Mouse (Mus musculus) gastrocnemius, adult 8-10 months (tissue): ENCODE measurements at regions not wholly inside any gene's neighbourhood (a gene's known extent, or its start where the extent isn't known, plus 50 kb on each side); places are given as distances from the start of the nearest gene placed in this dataset.
A peak's percentile ranks its signal among the peaks of the same experiment; 100 is the strongest.
"Not testable (repeated sequence)": the region's sequence is repeated elsewhere in the genome, so short reads cannot be mapped to it uniquely, and the experiment has no call there.

Experiments used
- DNase-seq, 2 experiments: peaks; one replicate each; pipeline ENCODE4 v3.0.0; 2022; ENCODE audit warnings: low spot score in 2 of 2

- DNase-seq: not testable (repeated sequence)
Measured at GRCm38 (mm10) chr13:75483157-75483915, 223.2 kb upstream of the Ell2 start.

- not testable (repeated sequence) for DNase-seq
Measured at GRCm38 (mm10) chr13:75484252-75484651, 222.3 kb upstream of the Ell2 start.

- DNase-seq: no peak
Measured at GRCm38 (mm10) chr13:75501530-75501929, 205.0 kb upstream of the Ell2 start.

GRCm38 (mm10) chr13:75503394-75503793 lies 203.2 kb upstream of the Ell2 start:
- DNase-seq: no peak

GRCm38 (mm10) chr13:75514315-75515020 lies 192.1 kb upstream of the Ell2 start:
- DNase-seq: no peak

- DNase-seq: no peak
Measured at GRCm38 (mm10) chr13:75523293-75524278, 183.0 kb upstream of the Ell2 start.

- no peak for DNase-seq
Measured at GRCm38 (mm10) chr13:75524481-75524880, 182.1 kb upstream of the Ell2 start.

GRCm38 (mm10) chr13:75531566-75531965 lies 175.0 kb upstream of the Ell2 start:
- DNase-seq: peak; percentile 16 to 47

- no peak for DNase-seq
Measured at GRCm38 (mm10) chr13:75541446-75541845, 165.1 kb upstream of the Ell2 start.

- DNase-seq: peak; percentile 7 to 25
Measured at GRCm38 (mm10) chr13:75542253-75542945, 164.2 kb upstream of the Ell2 start.

GRCm38 (mm10) chr13:75542946-75543327 lies 163.6 kb upstream of the Ell2 start:
- no peak for DNase-seq

GRCm38 (mm10) chr13:75543595-75543994 lies 163.0 kb upstream of the Ell2 start:
- no peak for DNase-seq

GRCm38 (mm10) chr13:75544728-75545127 lies 161.8 kb upstream of the Ell2 start:
- DNase-seq: no peak

- DNase-seq: no peak
Measured at GRCm38 (mm10) chr13:75547791-75548190, 158.8 kb upstream of the Ell2 start.

GRCm38 (mm10) chr13:75578971-75579370 lies 127.6 kb upstream of the Ell2 start:
- DNase-seq: no peak

- no peak for DNase-seq
Measured at GRCm38 (mm10) chr13:75590836-75591235, 115.7 kb upstream of the Ell2 start.

GRCm38 (mm10) chr13:75596856-75597255 lies 109.7 kb upstream of the Ell2 start:
- no peak for DNase-seq

GRCm38 (mm10) chr13:75598186-75598585 lies 108.4 kb upstream of the Ell2 start:
- no peak for DNase-seq

- no peak for DNase-seq
Measured at GRCm38 (mm10) chr13:75598675-75599074, 107.9 kb upstream of the Ell2 start.

- DNase-seq: no peak
Measured at GRCm38 (mm10) chr13:75623229-75623628, 83.3 kb upstream of the Ell2 start.

- DNase-seq: no peak
Measured at GRCm38 (mm10) chr13:75627405-75627804, 79.2 kb upstream of the Ell2 start.
